Mouse (Mus musculus) embryonic facial prominence, embryonic 12.5 days (tissue): ENCODE results near the gene Kcnn4. TPM values are rescaled to one million over a fixed set of nuclear protein-coding genes. Genes with fewer than 3 reads are reported as not detected.

ENCODE experiments used
- ATAC-seq: fragments of 200-750 bp; cut with Nextera tagmentation; 2 replicates; pipeline ENCODE4 v1.8.0; 2017; ENCODE audit not compliant: insufficient number of reproducible peaks, insufficient read depth, low FRiP score, low TSS enrichment
- H3K27ac ChIP-seq: fragments of 300-500 bp; sonication (generic); 2 replicates; pipeline ENCODE4 v1.5.1; 2016; ENCODE audit warnings: mild to moderate bottlenecking
- H3K27me3 ChIP-seq: fragments of 300-500 bp; sonication (generic); 2 replicates; pipeline ENCODE4 v1.6.1; 2016; ENCODE audit warnings: mild to moderate bottlenecking, moderate library complexity
- H3K36me3 ChIP-seq: fragments of 300-500 bp; sonication (generic); 2 replicates; pipeline ENCODE4 v1.6.1; 2016; ENCODE audit warnings: mild to moderate bottlenecking
- H3K4me1 ChIP-seq: fragments of 300-500 bp; sonication (generic); 2 replicates; pipeline ENCODE4 v1.6.1; 2016
- H3K4me2 ChIP-seq: fragments of 300-500 bp; sonication (generic); replicated peaks from 2 replicates; pipeline ENCODE4 v1.6.1; 2016; ENCODE audit warnings: mild to moderate bottlenecking, moderate library complexity
- H3K4me3 ChIP-seq: fragments of 300-500 bp; sonication (generic); 2 replicates; pipeline ENCODE4 v1.5.1; 2016; ENCODE audit warnings: mild to moderate bottlenecking
- H3K9ac ChIP-seq: fragments of 300-500 bp; sonication (generic); 2 replicates; pipeline ENCODE4 v1.6.1; 2016; ENCODE audit warnings: mild to moderate bottlenecking, moderate library complexity
- H3K9me3 ChIP-seq: fragments of 300-500 bp; sonication (generic); 2 replicates; pipeline ENCODE4 v1.6.1; 2016; ENCODE audit warnings: mild to moderate bottlenecking, moderate library complexity
- WGBS: fragments of 180-500 bp; shearing (Covaris S2); methylation state at CpG from one replicate; pipeline ENCODE4 v1.1.7; 2016; 5-methylcytosine and 5-hydroxymethylcytosine counted together
- polyA plus RNA-seq: library from polyadenylated mRNA; unstranded; fragments of >200 nt; fragmentation: Nextera tagmentation; extraction: Ambion mirVana; gene quantifications from 2 replicates; pipeline ENCODE4 v1.2.1, GENCODE M21; 2016

Gene Kcnn4
- polyA plus RNA-seq, 1 experiment from 2014 or later = 2.0 TPM

GRCm38 (mm10) chr7:24379934-24380333 lies 9.9 kb downstream of the Kcnn4 start:
- no peak overlapping the region for H3K4me3 ChIP-seq
- peak; percentile 53; the same call in 1 of the 2 replicates for ATAC-seq
- peaks cover 17% of the 10 kb centered on the region for H3K27me3 ChIP-seq
- H3K4me1 ChIP-seq = peaks cover 27% of the 10 kb centered on the region
- no peaks in the 10 kb centered on the region for H3K36me3 ChIP-seq
- peak overlapping the region; percentile 69 for H3K27ac ChIP-seq
- no peak overlapping the region for H3K9ac ChIP-seq
- H3K9me3 ChIP-seq = no peaks in the 10 kb centered on the region
- H3K4me2 ChIP-seq = peak overlapping the region; percentile 10; the same call in 1 of the 2 replicates
- 24% methylated on average over 7 of the region's 7 CpGs for WGBS

DNA sequence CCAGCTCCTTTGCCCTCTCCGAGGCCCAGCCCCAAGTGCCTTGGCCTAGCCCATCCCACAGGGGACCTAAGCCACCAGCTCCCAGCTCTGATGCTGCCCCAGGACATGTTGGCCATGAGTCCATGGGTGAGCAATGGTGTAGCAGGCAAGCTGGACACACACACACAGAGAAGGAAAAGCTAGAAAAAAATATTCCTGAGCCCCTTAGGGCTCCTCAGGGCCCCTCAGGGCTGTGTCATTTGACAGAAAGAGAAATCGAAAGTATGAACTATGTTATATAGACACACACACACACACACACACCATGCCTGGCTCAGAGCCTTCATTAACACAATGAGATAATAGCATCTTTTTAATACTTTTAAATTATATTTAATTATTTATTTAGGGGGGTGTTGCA lies 10.3 kb downstream of the Kcnn4 start:
- H3K4me2 ChIP-seq = peak overlapping the region; percentile 10; the same call in 1 of the 2 replicates
- no peak overlapping the region for H3K4me3 ChIP-seq
- peak overlapping the region; percentile 69 for H3K27ac ChIP-seq
- peaks cover 17% of the 10 kb centered on the region for H3K27me3 ChIP-seq
- 49% methylated on average over 2 of the region's 2 CpGs for WGBS
- peaks cover 27% of the 10 kb centered on the region for H3K4me1 ChIP-seq
- ATAC-seq = 0 out of 2 replicates have a peak, but pooled peaks have one; percentile 6
- no peaks in the 10 kb centered on the region for H3K36me3 ChIP-seq
- no peak overlapping the region for H3K9ac ChIP-seq
- H3K9me3 ChIP-seq = no peaks in the 10 kb centered on the region

DNA sequence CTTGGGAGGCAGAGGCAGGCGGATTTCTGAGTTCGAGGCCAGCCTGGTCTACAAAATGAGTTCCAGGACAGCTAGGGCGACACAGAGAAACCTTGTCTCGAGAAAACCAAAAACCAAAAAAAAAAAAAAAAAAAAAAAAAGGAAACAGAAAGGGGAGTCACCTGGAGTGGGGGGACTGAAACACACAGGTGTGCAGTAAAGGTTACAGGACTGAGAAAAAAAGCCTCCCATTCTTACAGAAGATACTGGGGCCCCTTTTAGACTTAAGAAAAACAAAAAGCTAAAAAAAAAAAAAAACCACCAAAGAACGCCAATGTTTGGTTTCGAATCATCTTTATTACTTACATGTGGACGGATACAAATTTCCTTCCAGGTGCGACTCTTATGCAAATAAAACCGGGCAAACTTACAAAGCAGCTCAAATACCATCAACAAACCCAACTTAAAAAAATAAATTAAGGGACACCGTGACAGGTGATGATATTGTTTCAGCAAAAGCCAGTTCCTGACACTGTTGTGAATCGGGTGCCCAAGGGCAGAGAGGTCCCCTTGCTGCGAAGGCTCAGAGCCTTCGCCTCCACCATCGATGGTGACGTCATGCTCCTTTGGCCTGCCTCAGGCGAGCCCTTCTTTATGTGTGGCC lies 12.8 kb downstream of the Kcnn4 start:
- H3K9ac ChIP-seq = no peak overlapping the region
- no peak for ATAC-seq
- no peak overlapping the region for H3K4me3 ChIP-seq
- H3K9me3 ChIP-seq = no peaks in the 10 kb centered on the region
- H3K4me2 ChIP-seq = no peak overlapping the region
- no peak overlapping the region for H3K27ac ChIP-seq
- H3K4me1 ChIP-seq = peaks cover 17% of the 10 kb centered on the region; the same call in 1 of the 2 replicates
- H3K27me3 ChIP-seq = 0 out of 2 replicates have a peak, but pooled peaks cover 5% of the 10 kb centered on the region
- 66% methylated on average over 16 of the region's 16 CpGs for WGBS
- H3K36me3 ChIP-seq = no peaks in the 10 kb centered on the region

GRCm38 (mm10) chr7:24384070-24384469 lies 14.0 kb downstream of the Kcnn4 start:
- WGBS = 66% methylated on average over 6 of the region's 6 CpGs
- H3K9me3 ChIP-seq = no peaks in the 10 kb centered on the region
- H3K36me3 ChIP-seq = no peaks in the 10 kb centered on the region
- H3K4me2 ChIP-seq = 0 out of 2 replicates have a peak overlapping the region, but pooled peaks have one; percentile 5
- ATAC-seq = no peak
- no peak overlapping the region for H3K27ac ChIP-seq
- peaks cover 12% of the 10 kb centered on the region; the same call in 1 of the 2 replicates for H3K4me1 ChIP-seq
- H3K27me3 ChIP-seq = 0 out of 2 replicates have a peak, but pooled peaks cover 5% of the 10 kb centered on the region
- H3K4me3 ChIP-seq = no peak overlapping the region
- H3K9ac ChIP-seq = no peak overlapping the region

DNA sequence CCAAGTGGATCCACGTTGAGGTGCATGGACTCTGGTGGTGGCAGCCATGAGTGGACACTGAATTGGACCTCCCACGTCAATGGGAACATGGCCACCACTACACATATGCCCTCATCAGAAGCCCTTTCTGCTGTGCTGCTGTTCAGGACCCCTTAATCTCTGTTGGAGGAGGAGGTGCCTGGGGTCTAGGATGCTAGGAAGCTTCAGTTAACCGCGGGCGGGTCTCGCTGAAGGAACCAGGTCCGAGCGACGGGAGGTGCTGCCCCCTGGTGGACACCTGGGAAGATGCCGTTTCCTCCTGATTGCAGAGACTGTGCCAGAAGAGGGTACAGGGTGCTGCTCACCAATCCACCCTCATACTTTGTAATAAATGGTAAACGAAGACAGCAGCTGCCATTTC lies 14.8 kb downstream of the Kcnn4 start:
- no peaks in the 10 kb centered on the region for H3K36me3 ChIP-seq
- 8% methylated on average over 11 of the region's 11 CpGs for WGBS
- no peak for ATAC-seq
- H3K9ac ChIP-seq = no peak overlapping the region
- no peak overlapping the region for H3K4me3 ChIP-seq
- H3K4me2 ChIP-seq = 0 out of 2 replicates have a peak overlapping the region, but pooled peaks have one; percentile 5
- H3K4me1 ChIP-seq = peaks cover 11% of the 10 kb centered on the region; the same call in 1 of the 2 replicates
- no peak overlapping the region for H3K27ac ChIP-seq
- no peaks in the 10 kb centered on the region for H3K9me3 ChIP-seq
- 0 out of 2 replicates have a peak, but pooled peaks cover 5% of the 10 kb centered on the region for H3K27me3 ChIP-seq

- Histone ChIP-seq H3K4me2 (no peak overlapping the region), H3K27me3 (0 out of 2 replicates have a peak, but pooled peaks cover 5% of the 10 kb centered on the region), H3K27ac (no peak overlapping the region), H3K9ac (no peak overlapping the region), H3K36me3 (no peaks in the 10 kb centered on the region), H3K4me1 (peaks cover 17% of the 10 kb centered on the region; the same call in 1 of the 2 replicates), H3K4me3 (no peak overlapping the region), H3K9me3 (no peaks in the 10 kb centered on the region)
- WGBS = 84% methylated on average over 10 of the region's 10 CpGs
- ATAC-seq = no peak
Observed at GRCm38 (mm10) chr7:24387059-24387556, 17.0 kb downstream of the Kcnn4 start.

- H3K9me3 ChIP-seq = no peaks in the 10 kb centered on the region
- H3K27ac ChIP-seq = 0 out of 2 replicates have a peak overlapping the region, but pooled peaks have one; percentile 23
- peak; percentile 42; the same call in 1 of the 2 replicates for ATAC-seq
- H3K36me3 ChIP-seq = no peaks in the 10 kb centered on the region
- peak overlapping the region; percentile 7; the same call in 1 of the 2 replicates for H3K4me2 ChIP-seq
- 0 out of 2 replicates have a peak overlapping the region, but pooled peaks have one; percentile 15 for H3K9ac ChIP-seq
- H3K4me1 ChIP-seq = peaks cover 19% of the 10 kb centered on the region; the same call in 1 of the 2 replicates
- H3K27me3 ChIP-seq = 0 out of 2 replicates have a peak, but pooled peaks cover under 1% of the 10 kb centered on the region
- no peak overlapping the region for H3K4me3 ChIP-seq
- 42% methylated on average over 13 of the region's 13 CpGs for WGBS
Observed at GRCm38 (mm10) chr7:24389516-24390187, 19.6 kb downstream of the Kcnn4 start.

DNA sequence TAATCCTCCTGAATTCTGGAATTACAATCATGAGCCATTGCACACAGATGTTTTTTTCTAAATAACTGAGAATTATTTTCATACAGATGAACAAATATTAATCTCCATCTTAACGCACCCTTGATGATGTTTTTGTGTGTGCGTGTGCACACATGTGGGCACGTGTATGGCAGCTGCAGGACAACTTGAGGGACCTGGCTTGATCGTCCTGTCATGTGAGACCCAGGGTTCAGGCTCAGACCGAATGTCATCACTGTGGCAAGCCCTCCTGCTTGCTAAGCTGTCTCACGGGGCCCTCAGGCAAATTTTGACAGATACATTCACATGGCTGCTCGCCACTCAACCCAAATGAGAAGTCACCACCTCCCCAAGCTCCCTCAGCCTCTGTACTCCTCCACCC lies 20.4 kb downstream of the Kcnn4 start:
- no peak for ATAC-seq
- H3K9me3 ChIP-seq = no peaks in the 10 kb centered on the region
- no peaks in the 10 kb centered on the region for H3K36me3 ChIP-seq
- peak overlapping the region; percentile 10; the same call in 1 of the 2 replicates for H3K9ac ChIP-seq
- no peak overlapping the region for H3K27ac ChIP-seq
- H3K4me3 ChIP-seq = no peak overlapping the region
- H3K27me3 ChIP-seq = no peaks in the 10 kb centered on the region
- no peak overlapping the region for H3K4me2 ChIP-seq
- H3K4me1 ChIP-seq = peaks cover 21% of the 10 kb centered on the region; the same call in 1 of the 2 replicates
- WGBS = 49% methylated on average over 7 of the region's 7 CpGs

GRCm38 (mm10) chr7:24391077-24391476 lies 21.0 kb downstream of the Kcnn4 start:
- no peaks in the 10 kb centered on the region for H3K36me3 ChIP-seq
- no peak overlapping the region for H3K4me2 ChIP-seq
- H3K9me3 ChIP-seq = no peaks in the 10 kb centered on the region
- H3K4me3 ChIP-seq = no peak overlapping the region
- peak overlapping the region; percentile 46; the same call in 1 of the 2 replicates for H3K27ac ChIP-seq
- no peaks in the 10 kb centered on the region for H3K27me3 ChIP-seq
- ATAC-seq = no peak
- H3K9ac ChIP-seq = no peak overlapping the region
- 26% methylated on average over 5 of the region's 5 CpGs for WGBS
- H3K4me1 ChIP-seq = peaks cover 21% of the 10 kb centered on the region; the same call in 1 of the 2 replicates

DNA sequence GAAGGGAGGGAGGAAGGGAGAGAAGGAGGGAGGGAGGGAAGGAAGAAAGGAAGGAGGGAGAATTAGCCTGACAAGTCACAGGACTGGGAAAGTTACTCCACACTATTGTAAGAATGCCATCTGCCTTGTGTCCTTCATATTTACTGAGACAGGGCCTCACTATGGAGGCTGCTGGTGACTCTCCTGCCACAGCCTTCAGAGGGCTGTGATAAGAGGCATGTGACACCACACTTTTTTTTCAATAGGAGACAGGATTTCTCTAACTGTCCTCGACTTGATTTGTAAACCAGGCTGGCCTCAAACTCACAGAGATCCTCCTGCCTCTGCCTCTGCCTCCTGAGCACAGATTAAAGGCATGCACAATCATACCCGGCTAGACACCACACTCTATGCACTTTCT lies 21.6 kb downstream of the Kcnn4 start:
- Histone ChIP-seq H3K27me3 (no peaks in the 10 kb centered on the region), H3K4me2 (no peak overlapping the region), H3K4me1 (peaks cover 21% of the 10 kb centered on the region; the same call in 1 of the 2 replicates), H3K9ac (no peak overlapping the region), H3K9me3 (no peaks in the 10 kb centered on the region), H3K36me3 (no peaks in the 10 kb centered on the region), H3K27ac (no peak overlapping the region), H3K4me3 (no peak overlapping the region)
- no peak for ATAC-seq
- 79% methylated on average over 2 of the region's 2 CpGs for WGBS

GRCm38 (mm10) chr7:24394054-24394453 lies 24.0 kb downstream of the Kcnn4 start:
- H3K27me3 ChIP-seq = no peaks in the 10 kb centered on the region
- 85% methylated on average over 3 of the region's 3 CpGs for WGBS
- ATAC-seq = no peak
- H3K36me3 ChIP-seq = no peaks in the 10 kb centered on the region
- no peak overlapping the region for H3K9ac ChIP-seq
- no peaks in the 10 kb centered on the region for H3K9me3 ChIP-seq
- H3K4me2 ChIP-seq = no peak overlapping the region
- H3K4me3 ChIP-seq = no peak overlapping the region
- H3K27ac ChIP-seq = no peak overlapping the region
- H3K4me1 ChIP-seq = peaks cover 21% of the 10 kb centered on the region; the same call in 1 of the 2 replicates
